Mouse (Mus musculus) liver, embryonic 15.5 days (tissue): ENCODE measurements at regions not wholly inside any gene's neighbourhood (a gene's known extent, or its start where the extent isn't known, plus 50 kb on each side); places are given as distances from the start of the nearest gene placed in this dataset.

Experiments
- ATAC-seq: fragments of 200-750 bp; cut with Nextera tagmentation; 2 replicates; pipeline ENCODE4 v1.8.0; 2017; ENCODE audit warnings: moderate number of reproducible peaks, mild to moderate bottlenecking, moderate library complexity; ENCODE audit not compliant: insufficient read depth
- H3K27ac ChIP-seq: fragments of 300-500 bp; sonication (generic); replicated peaks from 2 replicates; pipeline ENCODE4 v1.5.1; 2015; ENCODE audit warnings: mild to moderate bottlenecking, inconsistent platforms
- H3K27me3 ChIP-seq: fragments of 300-500 bp; sonication (generic); 2 replicates; pipeline ENCODE4 v1.6.1; 2015; ENCODE audit warnings: mild to moderate bottlenecking, inconsistent platforms
- H3K36me3 ChIP-seq: fragments of 300-500 bp; sonication (generic); replicated peaks from 2 replicates; pipeline ENCODE4 v1.6.1; 2015; ENCODE audit warnings: moderate library complexity, mild to moderate bottlenecking, inconsistent platforms
- H3K4me1 ChIP-seq: fragments of 300-500 bp; sonication (generic); replicated peaks from 2 replicates; pipeline ENCODE4 v1.6.1; 2015; ENCODE audit warnings: inconsistent platforms
- H3K4me2 ChIP-seq: fragments of 300-500 bp; sonication (generic); 2 replicates; pipeline ENCODE4 v1.6.1; 2015; ENCODE audit warnings: moderate library complexity, mild to moderate bottlenecking, inconsistent platforms
- H3K4me3 ChIP-seq: fragments of 300-500 bp; sonication (generic); replicated peaks from 2 replicates; pipeline ENCODE4 v1.5.1; 2015; ENCODE audit warnings: mild to moderate bottlenecking, inconsistent platforms
- H3K9ac ChIP-seq: fragments of 300-500 bp; sonication (generic); 2 replicates; pipeline ENCODE4 v1.6.1; 2015; ENCODE audit warnings: moderate library complexity, mild to moderate bottlenecking, inconsistent platforms
- H3K9me3 ChIP-seq: fragments of 300-500 bp; sonication (generic); replicated peaks from 2 replicates; pipeline ENCODE4 v1.6.1; 2016; ENCODE audit warnings: inconsistent platforms
- WGBS: fragments of 180-500 bp; shearing (Covaris S2); methylation state at CpG from one replicate; pipeline ENCODE4 v1.1.7; 2015; ENCODE audit warnings: mixed read lengths; ENCODE audit not compliant: insufficient replicate concordance; 5-methylcytosine and 5-hydroxymethylcytosine counted together

GRCm38 (mm10) chr14:24797494-24797893 is 310.6 kb downstream of the Rps24 start:
- no peak overlapping the region for H3K9ac ChIP-seq

GRCm38 (mm10) chr14:24798066-24798465 is 311.1 kb downstream of the Rps24 start:
- H3K4me2 ChIP-seq = no peak overlapping the region
- no peaks in the 10 kb centered on the region for H3K36me3 ChIP-seq
- no peaks in the 10 kb centered on the region for H3K9me3 ChIP-seq
- no peak for ATAC-seq
- H3K4me3 ChIP-seq = no peak overlapping the region
- H3K9ac ChIP-seq = no peak overlapping the region
- H3K4me1 ChIP-seq = no peaks in the 10 kb centered on the region
- no peaks in the 10 kb centered on the region for H3K27me3 ChIP-seq
- H3K27ac ChIP-seq = no peak overlapping the region
- WGBS = 42% methylated on average over 4 of the region's 4 CpGs

More at GRCm38 (mm10) chr14:24797494-24797893, 310.6 kb downstream of the Rps24 start:
- no peaks in the 10 kb centered on the region for H3K27me3 ChIP-seq
- no peak for ATAC-seq
- no peaks in the 10 kb centered on the region for H3K9me3 ChIP-seq
- H3K27ac ChIP-seq = no peak overlapping the region
- H3K4me3 ChIP-seq = no peak overlapping the region
- no peaks in the 10 kb centered on the region for H3K4me1 ChIP-seq
- H3K36me3 ChIP-seq = no peaks in the 10 kb centered on the region
- H3K4me2 ChIP-seq = no peak overlapping the region

GRCm38 (mm10) chr14:24803001-24803655 is 316.2 kb downstream of the Rps24 start:
- WGBS = 55% methylated on average over 5 of the region's 5 CpGs
- no peaks in the 10 kb centered on the region for H3K36me3 ChIP-seq
- no peak for ATAC-seq

GRCm38 (mm10) chr14:24807061-24807460 is 320.1 kb downstream of the Rps24 start:
- Histone ChIP-seq H3K4me1 (no peaks in the 10 kb centered on the region), H3K9ac (no peak overlapping the region), H3K9me3 (no peaks in the 10 kb centered on the region), H3K27ac (no peak overlapping the region), H3K4me3 (no peak overlapping the region), H3K4me2 (no peak overlapping the region), H3K27me3 (no peaks in the 10 kb centered on the region; the same call in 1 of the 2 replicates), H3K36me3 (no peaks in the 10 kb centered on the region)
- 12% methylated on average over 7 of the region's 7 CpGs for WGBS
- no peak for ATAC-seq

More at GRCm38 (mm10) chr14:24803001-24803655, 316.2 kb downstream of the Rps24 start:
- Histone ChIP-seq H3K9ac (no peak overlapping the region), H3K27me3 (no peaks in the 10 kb centered on the region), H3K4me2 (no peak overlapping the region), H3K9me3 (no peaks in the 10 kb centered on the region), H3K27ac (no peak overlapping the region), H3K4me1 (no peaks in the 10 kb centered on the region), H3K4me3 (no peak overlapping the region)

- WGBS = 62% methylated on average over 13 of the region's 13 CpGs
- Histone ChIP-seq H3K4me2 (no peak overlapping the region), H3K36me3 (no peaks in the 10 kb centered on the region), H3K9me3 (no peaks in the 10 kb centered on the region; the same call in 1 of the 2 replicates), H3K9ac (no peak overlapping the region), H3K27me3 (no peaks in the 10 kb centered on the region), H3K27ac (no peak overlapping the region), H3K4me1 (no peaks in the 10 kb centered on the region), H3K4me3 (no peak overlapping the region)
- ATAC-seq = no peak
These were observed 336.1 kb downstream of the Rps24 start for GRCm38 (mm10) chr14:24822876-24823567.

GRCm38 (mm10) chr14:24824351-24824750 is 337.4 kb downstream of the Rps24 start:
- no peaks in the 10 kb centered on the region for H3K27me3 ChIP-seq
- no peaks in the 10 kb centered on the region; the same call in 1 of the 2 replicates for H3K9me3 ChIP-seq
- H3K9ac ChIP-seq = no peak overlapping the region
- H3K36me3 ChIP-seq = no peaks in the 10 kb centered on the region
- H3K4me1 ChIP-seq = no peaks in the 10 kb centered on the region
- H3K4me3 ChIP-seq = no peak overlapping the region
- ATAC-seq = no peak
- H3K4me2 ChIP-seq = no peak overlapping the region
- H3K27ac ChIP-seq = no peak overlapping the region
- 66% methylated on average over 2 of the region's 2 CpGs for WGBS

GRCm38 (mm10) chr14:24825722-24826386 is 338.9 kb downstream of the Rps24 start:
- Histone ChIP-seq H3K4me2 (no peak overlapping the region), H3K36me3 (no peaks in the 10 kb centered on the region), H3K9me3 (no peaks in the 10 kb centered on the region; the same call in 1 of the 2 replicates), H3K4me3 (no peak overlapping the region), H3K9ac (no peak overlapping the region), H3K27ac (no peak overlapping the region), H3K4me1 (no peaks in the 10 kb centered on the region), H3K27me3 (no peaks in the 10 kb centered on the region)
- WGBS = 57% methylated on average over 11 of the region's 11 CpGs
- no peak for ATAC-seq

- Histone ChIP-seq H3K4me1 (no peaks in the 10 kb centered on the region), H3K4me3 (no peak overlapping the region), H3K9me3 (no peaks in the 10 kb centered on the region; the same call in 1 of the 2 replicates), H3K27me3 (no peaks in the 10 kb centered on the region), H3K9ac (no peak overlapping the region), H3K4me2 (no peak overlapping the region), H3K27ac (no peak overlapping the region), H3K36me3 (no peaks in the 10 kb centered on the region)
- 44% methylated on average over 13 of the region's 13 CpGs for WGBS
- ATAC-seq = no peak
These were observed 339.8 kb downstream of the Rps24 start for GRCm38 (mm10) chr14:24826471-24827337.

GRCm38 (mm10) chr14:24827381-24828031 is 340.6 kb downstream of the Rps24 start:
- ATAC-seq = no peak
- H3K27ac ChIP-seq = no peak overlapping the region
- H3K27me3 ChIP-seq = no peaks in the 10 kb centered on the region
- H3K36me3 ChIP-seq = no peaks in the 10 kb centered on the region
- 33% methylated on average over 8 of the region's 8 CpGs for WGBS
- H3K4me2 ChIP-seq = no peak overlapping the region
- no peaks in the 10 kb centered on the region; the same call in 1 of the 2 replicates for H3K9me3 ChIP-seq
- no peaks in the 10 kb centered on the region for H3K4me1 ChIP-seq
- no peak overlapping the region for H3K9ac ChIP-seq
- H3K4me3 ChIP-seq = no peak overlapping the region

GRCm38 (mm10) chr14:24829001-24829400 is 342.1 kb downstream of the Rps24 start:
- H3K36me3 ChIP-seq = no peaks in the 10 kb centered on the region
- 34% methylated on average over 6 of the region's 6 CpGs for WGBS
- no peak overlapping the region for H3K27ac ChIP-seq
- no peaks in the 10 kb centered on the region; the same call in 1 of the 2 replicates for H3K9me3 ChIP-seq
- no peak overlapping the region for H3K9ac ChIP-seq
- no peak overlapping the region for H3K4me2 ChIP-seq
- no peaks in the 10 kb centered on the region for H3K27me3 ChIP-seq
- no peaks in the 10 kb centered on the region for H3K4me1 ChIP-seq
- H3K4me3 ChIP-seq = no peak overlapping the region
- ATAC-seq = no peak
